Mouse (Mus musculus) layer of hippocampus, postnatal 25 days (tissue): ENCODE data around the gene Chrm1. TPM values are rescaled to one million over a fixed set of nuclear protein-coding genes. Genes with fewer than 3 reads are reported as not detected.

ENCODE experiments used
- DNase-seq, 2 experiments: peaks; one replicate each; pipeline ENCODE4 v3.0.0; 2022; ENCODE audit warnings: mixed read lengths in 2 of 2, low spot score in 1 of 2; ENCODE audit errors: extremely low spot score in 1 of 2
- total RNA-seq, 2 experiments: library from RNA; stranded (reverse); gene quantifications; 2 replicates each; pipeline ENCODE4 v1.2.3; 2021

Chrm1 gene
- total RNA-seq, 2 experiments from 2014 or later, result 188 to 200 TPM

- DNase-seq, result peak in 1 of 2 experiments; percentile 73
Measured at GRCm38 (mm10) chr19:8682996-8683395, 19.4 kb downstream of the Chrm1 start.

- no peak for DNase-seq
Measured at GRCm38 (mm10) chr19:8683627-8684026, 20.0 kb downstream of the Chrm1 start.

- DNase-seq, result no peak
Measured at GRCm38 (mm10) chr19:8691871-8692539, 28.4 kb downstream of the Chrm1 start.

- no peak for DNase-seq
Measured at GRCm38 (mm10) chr19:8692740-8693139, 29.2 kb downstream of the Chrm1 start.

GRCm38 (mm10) chr19:8695330-8695729, 31.7 kb downstream of the Chrm1 start:
- no peak for DNase-seq

GRCm38 (mm10) chr19:8699652-8700051, 36.1 kb downstream of the Chrm1 start:
- no peak for DNase-seq

GRCm38 (mm10) chr19:8702458-8702857, 38.9 kb downstream of the Chrm1 start:
- DNase-seq, result no peak

GRCm38 (mm10) chr19:8703571-8703970, 40.0 kb downstream of the Chrm1 start:
- DNase-seq, result no peak

GRCm38 (mm10) chr19:8705026-8705708, 41.6 kb downstream of the Chrm1 start:
- DNase-seq, result no peak

GRCm38 (mm10) chr19:8706132-8706667, 42.6 kb downstream of the Chrm1 start:
- no peak for DNase-seq

- no peak for DNase-seq
Measured at GRCm38 (mm10) chr19:8706930-8707329, 43.3 kb downstream of the Chrm1 start.

GRCm38 (mm10) chr19:8708954-8709353, 45.4 kb downstream of the Chrm1 start:
- no peak for DNase-seq

GRCm38 (mm10) chr19:8710057-8710456, 46.5 kb downstream of the Chrm1 start:
- DNase-seq, result no peak

GRCm38 (mm10) chr19:8711506-8711905, 47.9 kb downstream of the Chrm1 start:
- DNase-seq, result no peak

GRCm38 (mm10) chr19:8711949-8712869, 48.6 kb downstream of the Chrm1 start:
- DNase-seq, result no peak

- DNase-seq, result peak in 1 of 2 experiments; percentile 54
Measured at GRCm38 (mm10) chr19:8712870-8713305, 49.3 kb downstream of the Chrm1 start.

GRCm38 (mm10) chr19:8713306-8713996, 49.9 kb downstream of the Chrm1 start:
- peak; percentile 88 to 93 for DNase-seq

- peak in 1 of 2 experiments; percentile 30 for DNase-seq
Measured at GRCm38 (mm10) chr19:8713997-8714652, 50.5 kb downstream of the Chrm1 start.

GRCm38 (mm10) chr19:8714653-8715481, 51.3 kb downstream of the Chrm1 start:
- no peak for DNase-seq
